Mouse (Mus musculus): Measurements from ENCODE around the gene Dap3. TPM values are rescaled to one million over a fixed set of nuclear protein-coding genes. Genes with fewer than 3 reads are reported as not detected.
A peak's percentile ranks its signal among the peaks of the same experiment; 100 is the strongest.

Gene Dap3
- polyA plus RNA-seq, 1 experiment from 2014 or later = 141 TPM

GRCm38 (mm10) chr3:88929501-88929900 is 21.5 kb downstream of the Dap3 start:
- 88% methylated on average over 3 of the region's 3 CpGs for WGBS
- Histone ChIP-seq H3K4me1 (ENCODE audit: control insufficient read depth in 2 of 2, insufficient read depth in 2 of 2, low read length in 2 of 2) (peaks cover 5 to 10% of the 10 kb centered on the region in 2 experiments), H3K9me3 (ENCODE audit: control insufficient read depth, low read length) (no peaks in the 10 kb centered on the region), H3K4me2 (ENCODE audit: low read length) (no peak overlapping the region), H3K27me3 (ENCODE audit: control insufficient read depth, insufficient read depth, low read length) (no peaks in the 10 kb centered on the region), H3K36me3 (ENCODE audit: control insufficient read depth, insufficient read depth, low read length) (peaks cover 98% of the 10 kb centered on the region), H3K4me3 (ENCODE audit: control insufficient read depth in 1 of 2, insufficient read depth in 1 of 2, low read depth in 1 of 2, low read length in 2 of 2) (no peak overlapping the region), H3K9ac (ENCODE audit: low read length) (no peak overlapping the region), H3K27ac (replicated peaks in 1 of 2; ENCODE audit: control insufficient read depth in 1 of 2, insufficient read depth in 1 of 2, low read depth in 2 of 2, low read length in 2 of 2) (no peak overlapping the region)
- no peak for ATAC-seq (ENCODE audit: insufficient number of reproducible peaks, insufficient read depth, low FRiP score, low read depth)

- Histone ChIP-seq H3K9ac (ENCODE audit: low read length) (no peak overlapping the region), H3K9me3 (ENCODE audit: control insufficient read depth, low read length) (peaks cover 8% of the 10 kb centered on the region; the same call in 1 of the 2 replicates), H3K27me3 (ENCODE audit: control insufficient read depth, insufficient read depth, low read length) (no peaks in the 10 kb centered on the region), H3K27ac (replicated peaks in 1 of 2; ENCODE audit: control insufficient read depth in 1 of 2, insufficient read depth in 1 of 2, low read depth in 2 of 2, low read length in 2 of 2) (no peak overlapping the region), H3K4me1 (ENCODE audit: control insufficient read depth in 2 of 2, insufficient read depth in 2 of 2, low read length in 2 of 2) (peaks cover 15 to 25% of the 10 kb centered on the region in 2 experiments), H3K4me3 (ENCODE audit: control insufficient read depth in 1 of 2, insufficient read depth in 1 of 2, low read depth in 1 of 2, low read length in 2 of 2) (no peak overlapping the region), H3K36me3 (ENCODE audit: control insufficient read depth, insufficient read depth, low read length) (peaks cover 88% of the 10 kb centered on the region), H3K4me2 (ENCODE audit: low read length) (no peak overlapping the region)
- ATAC-seq (ENCODE audit: insufficient number of reproducible peaks, insufficient read depth, low FRiP score, low read depth) = no peak
- WGBS = 88% methylated on average over 2 of the region's 2 CpGs
Measured at GRCm38 (mm10) chr3:88925651-88926050, 25.3 kb downstream of the Dap3 start.

GRCm38 (mm10) chr3:88923989-88924591 is 26.9 kb downstream of the Dap3 start:
- peaks cover 73% of the 10 kb centered on the region for H3K36me3 ChIP-seq (ENCODE audit: control insufficient read depth, insufficient read depth, low read length)
- peaks cover 14% of the 10 kb centered on the region for H3K9me3 ChIP-seq (ENCODE audit: control insufficient read depth, low read length)
- H3K4me2 ChIP-seq (ENCODE audit: low read length) = peak overlapping the region; percentile 31; the same call in 1 of the 2 replicates
- peaks cover 15 to 25% of the 10 kb centered on the region in 2 experiments for H3K4me1 ChIP-seq (ENCODE audit: control insufficient read depth in 2 of 2, insufficient read depth in 2 of 2, low read length in 2 of 2)
- H3K27me3 ChIP-seq (ENCODE audit: control insufficient read depth, insufficient read depth, low read length) = no peaks in the 10 kb centered on the region
- H3K27ac ChIP-seq (replicated peaks in 1 of 2; ENCODE audit: control insufficient read depth in 1 of 2, insufficient read depth in 1 of 2, low read depth in 2 of 2, low read length in 2 of 2) = peak overlapping the region; percentile 61 to 72
- H3K4me3 ChIP-seq (ENCODE audit: control insufficient read depth in 1 of 2, insufficient read depth in 1 of 2, low read depth in 1 of 2, low read length in 2 of 2) = no peak overlapping the region
- ATAC-seq (ENCODE audit: insufficient number of reproducible peaks, insufficient read depth, low FRiP score, low read depth) = peak; percentile 71
- 29% methylated on average over 8 of the region's 8 CpGs for WGBS
- H3K9ac ChIP-seq (ENCODE audit: low read length) = 0 out of 2 replicates have a peak overlapping the region, but pooled peaks have one; percentile 34

- Histone ChIP-seq H3K36me3 (ENCODE audit: control insufficient read depth, insufficient read depth, low read length) (peaks cover 46% of the 10 kb centered on the region), H3K9ac (ENCODE audit: low read length) (no peak overlapping the region), H3K27ac (replicated peaks in 1 of 2; ENCODE audit: control insufficient read depth in 1 of 2, insufficient read depth in 1 of 2, low read depth in 2 of 2, low read length in 2 of 2) (peak overlapping the region in 1 of 2 experiments; percentile 30; a peak in 3 of 4 replicates), H3K27me3 (ENCODE audit: control insufficient read depth, insufficient read depth, low read length) (no peaks in the 10 kb centered on the region), H3K4me1 (ENCODE audit: control insufficient read depth in 2 of 2, insufficient read depth in 2 of 2, low read length in 2 of 2) (peaks cover 15 to 25% of the 10 kb centered on the region in 2 experiments), H3K4me3 (ENCODE audit: control insufficient read depth in 1 of 2, insufficient read depth in 1 of 2, low read depth in 1 of 2, low read length in 2 of 2) (no peak overlapping the region), H3K9me3 (ENCODE audit: control insufficient read depth, low read length) (peaks cover 14% of the 10 kb centered on the region), H3K4me2 (ENCODE audit: low read length) (no peak overlapping the region)
- ATAC-seq (ENCODE audit: insufficient number of reproducible peaks, insufficient read depth, low FRiP score, low read depth) = peak; percentile 48; the same call in 1 of the 2 replicates
- WGBS = 43% methylated on average over 9 of the region's 9 CpGs
Measured at GRCm38 (mm10) chr3:88921411-88921810, 29.6 kb downstream of the Dap3 start.

GRCm38 (mm10) chr3:88918981-88919380 is 32.0 kb downstream of the Dap3 start:
- Histone ChIP-seq H3K27ac (replicated peaks in 1 of 2; ENCODE audit: control insufficient read depth in 1 of 2, insufficient read depth in 1 of 2, low read depth in 2 of 2, low read length in 2 of 2) (no peak overlapping the region), H3K4me3 (ENCODE audit: control insufficient read depth in 1 of 2, insufficient read depth in 1 of 2, low read depth in 1 of 2, low read length in 2 of 2) (no peak overlapping the region), H3K9ac (ENCODE audit: low read length) (no peak overlapping the region), H3K9me3 (ENCODE audit: control insufficient read depth, low read length) (peaks cover 14% of the 10 kb centered on the region), H3K4me2 (ENCODE audit: low read length) (no peak overlapping the region), H3K27me3 (ENCODE audit: control insufficient read depth, insufficient read depth, low read length) (no peaks in the 10 kb centered on the region), H3K36me3 (ENCODE audit: control insufficient read depth, insufficient read depth, low read length) (peaks cover 28% of the 10 kb centered on the region), H3K4me1 (ENCODE audit: control insufficient read depth in 2 of 2, insufficient read depth in 2 of 2, low read length in 2 of 2) (peaks cover 8 to 11% of the 10 kb centered on the region in 2 experiments)
- WGBS = 84% methylated on average over 13 of the region's 13 CpGs
- ATAC-seq (ENCODE audit: insufficient number of reproducible peaks, insufficient read depth, low FRiP score, low read depth) = no peak

- ATAC-seq (ENCODE audit: insufficient number of reproducible peaks, insufficient read depth, low FRiP score, low read depth) = no peak
Measured at GRCm38 (mm10) chr3:88914384-88914810, 36.6 kb downstream of the Dap3 start.

GRCm38 (mm10) chr3:88913511-88914383 is 37.2 kb downstream of the Dap3 start, which contains the start of gene Msto1:
Gene Msto1 (minus strand): TSS chr3:88913999.
- Histone ChIP-seq H3K4me3 (ENCODE audit: control insufficient read depth in 1 of 2, insufficient read depth in 1 of 2, low read depth in 1 of 2, low read length in 2 of 2) (peak within 1 kb of the TSS; percentile 76 to 87), H3K9ac (ENCODE audit: low read length) (peak within 1 kb of the TSS; percentile 74), H3K27me3 (ENCODE audit: control insufficient read depth, insufficient read depth, low read length) (no peaks in the 10 kb centered on the region), H3K4me2 (ENCODE audit: low read length) (peak within 1 kb of the TSS; percentile 88), H3K4me1 (ENCODE audit: control insufficient read depth in 2 of 2, insufficient read depth in 2 of 2, low read length in 2 of 2) (peaks cover 8 to 11% of the 10 kb centered on the region in 2 experiments), H3K36me3 (ENCODE audit: control insufficient read depth, insufficient read depth, low read length) (peaks cover 40% of the 10 kb centered on the region), H3K27ac (replicated peaks in 1 of 2; ENCODE audit: control insufficient read depth in 1 of 2, insufficient read depth in 1 of 2, low read depth in 2 of 2, low read length in 2 of 2) (peak within 1 kb of the TSS; percentile 85 to 93), H3K9me3 (ENCODE audit: control insufficient read depth, low read length) (no peaks in the 10 kb centered on the region)
- WGBS = under 1% methylated on average over 52 of the region's 62 CpGs
- ATAC-seq (ENCODE audit: insufficient number of reproducible peaks, insufficient read depth, low FRiP score, low read depth) = peak; percentile 90

More at GRCm38 (mm10) chr3:88914384-88914810, 36.6 kb downstream of the Dap3 start:
- H3K4me2 ChIP-seq (ENCODE audit: low read length) = peak overlapping the region; percentile 88
- H3K4me1 ChIP-seq (ENCODE audit: control insufficient read depth in 2 of 2, insufficient read depth in 2 of 2, low read length in 2 of 2) = peaks cover 8 to 11% of the 10 kb centered on the region in 2 experiments
- peaks cover 34% of the 10 kb centered on the region for H3K36me3 ChIP-seq (ENCODE audit: control insufficient read depth, insufficient read depth, low read length)
- peak overlapping the region; percentile 76 to 87 for H3K4me3 ChIP-seq (ENCODE audit: control insufficient read depth in 1 of 2, insufficient read depth in 1 of 2, low read depth in 1 of 2, low read length in 2 of 2)
- 30% methylated on average over 8 of the region's 8 CpGs for WGBS
- H3K27ac ChIP-seq (replicated peaks in 1 of 2; ENCODE audit: control insufficient read depth in 1 of 2, insufficient read depth in 1 of 2, low read depth in 2 of 2, low read length in 2 of 2) = peak overlapping the region; percentile 85 to 93
- H3K27me3 ChIP-seq (ENCODE audit: control insufficient read depth, insufficient read depth, low read length) = no peaks in the 10 kb centered on the region
- peak overlapping the region; percentile 74 for H3K9ac ChIP-seq (ENCODE audit: low read length)
- H3K9me3 ChIP-seq (ENCODE audit: control insufficient read depth, low read length) = no peaks in the 10 kb centered on the region

Data from heart, embryonic 14.5 days (tissue).